Mouse (Mus musculus) forebrain, postnatal 0 days (tissue): ENCODE measurements around the gene Prkg2. TPM values are rescaled to one million over a fixed set of nuclear protein-coding genes. Genes with fewer than 3 reads are reported as not detected.

Experiments
- ATAC-seq: fragments of 200-750 bp; cut with Nextera tagmentation; 2 replicates; pipeline ENCODE4 v1.8.0; 2017; ENCODE audit warnings: mild to moderate bottlenecking, moderate library complexity
- DNase-seq: peaks from one replicate; pipeline ENCODE4 v3.0.0-alpha.2; 2015
- H3K27ac ChIP-seq: fragments of 300-500 bp; sonication (generic); 2 replicates; pipeline ENCODE4 v1.5.1; 2014; ENCODE audit warnings: low read depth, mild to moderate bottlenecking, antibody characterized with exemption, low read length, moderate library complexity, mixed read lengths
- H3K27me3 ChIP-seq: fragments of 300-500 bp; sonication (generic); 2 replicates; pipeline ENCODE4 v1.6.1; 2014; ENCODE audit warnings: mild to moderate bottlenecking, low read length, mixed read lengths; ENCODE audit not compliant: insufficient read depth
- H3K36me3 ChIP-seq: fragments of 300-500 bp; sonication (generic); 2 replicates; pipeline ENCODE4 v1.6.1; 2014; ENCODE audit warnings: mild to moderate bottlenecking, moderate library complexity; ENCODE audit not compliant: insufficient read depth
- H3K4me1 ChIP-seq: fragments of 300-500 bp; sonication (generic); 2 replicates; pipeline ENCODE4 v1.6.1; 2014; ENCODE audit warnings: antibody characterized with exemption; ENCODE audit not compliant: insufficient read depth
- H3K4me2 ChIP-seq: fragments of 300-500 bp; sonication (generic); 2 replicates; pipeline ENCODE4 v1.6.1; 2014; ENCODE audit warnings: low read depth, mild to moderate bottlenecking, moderate library complexity
- H3K4me3 ChIP-seq: fragments of 300-500 bp; sonication (generic); 2 replicates; pipeline ENCODE4 v1.5.1; 2014; ENCODE audit warnings: low read depth, low read length, mixed read lengths
- H3K9ac ChIP-seq: fragments of 300-500 bp; sonication (generic); 2 replicates; pipeline ENCODE4 v1.6.1; 2014; ENCODE audit warnings: mild to moderate bottlenecking
- H3K9me3 ChIP-seq: fragments of 300-500 bp; sonication (generic); 2 replicates; pipeline ENCODE4 v1.6.1; 2016; ENCODE audit warnings: low read length
- CTCF ChIP-seq: sonication (generic); IDR thresholded peaks from 2 replicates; pipeline ENCODE4 v1.5.1; 2016; ENCODE audit warnings: antibody characterized with exemption, control low read depth, low read depth
- WGBS: fragments of 180-500 bp; shearing (Covaris S2); extraction: QIAGEN DNeasy Blood & Tissue Kit; methylation state at CpG from one replicate; pipeline ENCODE4 v1.1.7; 2014; 5-methylcytosine and 5-hydroxymethylcytosine counted together
- polyA plus RNA-seq: library from polyadenylated mRNA; unstranded; fragments of >200 nt; fragmentation: Nextera tagmentation; extraction: Ambion mirVana; gene quantifications from 2 replicates; pipeline ENCODE4 v1.2.1, GENCODE M21; 2015
- total RNA-seq: library from RNA; depleted of rRNA; stranded (reverse); fragments of >200 nt; gene quantifications from 2 replicates; pipeline ENCODE4 v1.2.3, GENCODE M21; 2014; rRNA removed

The Prkg2 gene
- 1.3 and 3.5 TPM in 2 replicates for total RNA-seq
- polyA plus RNA-seq: 1.2 and 1.4 TPM in 2 replicates

DNA sequence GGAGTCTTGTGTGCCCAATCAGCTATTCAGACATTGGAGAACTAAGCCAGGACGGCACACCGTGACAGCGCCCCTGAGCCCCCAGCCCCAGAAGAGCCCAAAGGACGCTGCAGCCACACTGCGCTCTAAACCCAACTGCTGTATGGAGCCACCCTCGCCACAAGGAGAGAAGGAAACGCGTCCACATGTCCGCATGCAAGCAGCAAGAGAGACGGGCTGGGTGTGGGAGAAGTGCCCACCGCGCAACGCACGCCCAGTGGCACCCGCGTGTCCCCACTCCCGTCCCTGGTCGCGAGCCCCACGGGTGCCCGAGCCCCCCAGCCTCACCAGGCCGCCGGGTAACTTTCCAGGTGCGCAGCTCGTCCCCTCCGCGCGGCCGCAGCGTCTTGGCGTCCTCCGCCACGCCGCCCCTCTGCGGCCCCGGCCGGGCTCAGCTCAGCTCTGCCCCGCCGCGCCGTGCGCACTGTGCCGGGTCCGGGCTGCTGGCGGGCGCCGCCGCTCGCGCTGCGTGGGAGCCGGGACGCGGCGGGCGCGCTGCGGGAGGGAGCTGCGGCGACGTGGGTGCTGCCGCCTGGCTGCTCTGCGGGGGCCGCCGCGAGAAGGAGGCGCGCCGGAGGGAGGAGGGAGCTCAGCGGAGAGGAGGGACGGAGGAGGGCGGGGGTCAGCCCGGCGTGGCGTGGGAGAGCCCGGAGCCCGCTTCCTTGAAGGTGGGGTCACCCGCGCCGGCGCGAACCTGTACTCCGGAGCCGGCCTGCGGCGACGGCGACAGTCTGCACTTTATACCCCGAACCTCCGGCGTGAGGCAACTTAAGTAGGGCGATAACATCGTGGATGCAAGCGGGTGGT lies at the start of gene Prkg2:
Gene Prkg2, minus strand, starts transcription at position 756 of the 846 bp plus-strand sequence.
- under 1% methylated on average over 93 of the region's 94 CpGs for WGBS
- H3K4me3 ChIP-seq: peak within 1 kb of the TSS; percentile 65
- DNase-seq (peak; percentile 35), ATAC-seq (peak; percentile 89)
- no peaks in the 10 kb centered on the region for H3K9me3 ChIP-seq
- peaks cover 15% of the 10 kb centered on the region for H3K27me3 ChIP-seq
- peak; percentile 33; the same call in 1 of the 2 replicates for TF ChIP-seq CTCF
- H3K4me2 ChIP-seq: peak within 1 kb of the TSS; percentile 99
- 0 out of 2 replicates have a peak, but pooled peaks cover 4% of the 10 kb centered on the region for H3K4me1 ChIP-seq
- H3K27ac ChIP-seq: no peak within 1 kb of the TSS
- no peaks in the 10 kb centered on the region for H3K36me3 ChIP-seq
- peak within 1 kb of the TSS; percentile 45 for H3K9ac ChIP-seq

DNA sequence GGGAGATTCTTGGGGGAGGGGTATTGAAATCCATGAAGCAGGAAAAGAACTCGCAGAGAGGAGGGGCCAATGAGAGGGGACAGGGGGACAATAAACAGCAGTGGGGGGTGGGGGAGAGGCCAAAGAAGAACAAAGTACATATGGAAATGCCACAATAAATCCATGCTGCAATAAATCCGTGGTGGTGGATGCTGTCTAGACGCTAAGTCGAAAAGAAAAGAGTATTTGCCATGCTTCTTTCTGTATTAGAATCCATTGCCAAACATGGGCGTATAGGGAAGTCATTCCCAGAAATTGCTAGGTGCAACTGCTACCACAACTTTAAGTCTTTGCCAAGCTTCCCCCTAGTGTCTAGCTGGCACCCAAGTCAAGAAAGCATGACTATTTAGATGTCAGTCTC lies 46.8 kb upstream of the Prkg2 start:
- TF ChIP-seq CTCF: no peak
- Histone ChIP-seq H3K36me3 (no peaks in the 10 kb centered on the region), H3K9me3 (no peaks in the 10 kb centered on the region), H3K4me3 (no peak overlapping the region), H3K4me1 (no peaks in the 10 kb centered on the region), H3K4me2 (no peak overlapping the region), H3K9ac (no peak overlapping the region), H3K27ac (no peak overlapping the region), H3K27me3 (no peaks in the 10 kb centered on the region)
- ATAC-seq (0 out of 2 replicates have a peak, but pooled peaks have one; percentile 14), DNase-seq (no peak)
- 12% methylated on average over 5 of the region's 5 CpGs for WGBS

DNA sequence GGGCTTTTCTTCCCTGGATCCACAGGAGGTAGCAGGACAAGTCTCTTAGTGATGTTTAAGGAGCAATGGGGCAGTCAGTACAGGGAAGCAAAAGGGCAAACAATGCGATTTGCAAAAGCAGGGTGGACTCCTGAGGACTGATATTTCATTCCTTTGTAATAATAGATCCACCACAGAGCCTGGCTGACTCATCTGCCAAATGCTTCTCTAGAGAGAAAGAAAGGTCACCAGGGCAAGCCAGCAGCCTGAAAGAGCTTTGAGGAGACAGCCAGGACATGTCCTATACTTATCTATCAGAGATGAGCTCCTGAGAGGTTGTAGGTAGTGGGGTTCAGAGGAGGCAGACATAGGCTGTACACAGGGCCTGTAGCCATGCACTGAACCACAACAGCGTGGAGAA lies 41.2 kb upstream of the Prkg2 start:
- Histone ChIP-seq H3K4me3 (no peak overlapping the region), H3K4me2 (no peak overlapping the region), H3K4me1 (no peaks in the 10 kb centered on the region), H3K9ac (no peak overlapping the region), H3K27me3 (no peaks in the 10 kb centered on the region), H3K27ac (no peak overlapping the region), H3K36me3 (no peaks in the 10 kb centered on the region), H3K9me3 (no peaks in the 10 kb centered on the region)
- DNase-seq: no peak
- TF ChIP-seq CTCF: no peak
- no peak for ATAC-seq
- WGBS: 62% methylated on average over 2 of the region's 2 CpGs

DNA sequence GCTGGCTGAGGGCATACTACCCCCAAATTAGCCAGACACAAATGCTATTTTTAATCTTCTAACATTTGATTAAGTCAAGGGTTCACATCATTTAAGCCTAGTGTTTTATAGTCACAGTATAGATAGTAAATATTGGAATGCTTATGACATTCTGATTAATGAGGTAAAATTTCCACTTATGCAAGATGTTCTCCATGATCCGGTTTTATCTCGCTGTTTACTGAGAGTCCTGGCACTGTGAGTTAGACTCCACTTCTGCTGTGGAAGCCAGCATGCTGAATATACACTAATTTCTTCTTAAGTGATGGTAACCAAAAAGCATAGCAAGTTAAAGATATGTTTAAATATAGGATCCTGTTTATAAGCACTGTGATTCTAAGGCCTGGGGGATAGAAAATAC lies 31.2 kb upstream of the Prkg2 start:
- Histone ChIP-seq H3K4me1 (no peaks in the 10 kb centered on the region), H3K27ac (no peak overlapping the region), H3K4me3 (no peak overlapping the region), H3K9me3 (no peaks in the 10 kb centered on the region), H3K27me3 (no peaks in the 10 kb centered on the region), H3K4me2 (no peak overlapping the region), H3K36me3 (no peaks in the 10 kb centered on the region), H3K9ac (no peak overlapping the region)
- ATAC-seq (no peak), DNase-seq (no peak)
- TF ChIP-seq CTCF: no peak
- WGBS: 91% methylated on average over 2 of the region's 2 CpGs

DNA sequence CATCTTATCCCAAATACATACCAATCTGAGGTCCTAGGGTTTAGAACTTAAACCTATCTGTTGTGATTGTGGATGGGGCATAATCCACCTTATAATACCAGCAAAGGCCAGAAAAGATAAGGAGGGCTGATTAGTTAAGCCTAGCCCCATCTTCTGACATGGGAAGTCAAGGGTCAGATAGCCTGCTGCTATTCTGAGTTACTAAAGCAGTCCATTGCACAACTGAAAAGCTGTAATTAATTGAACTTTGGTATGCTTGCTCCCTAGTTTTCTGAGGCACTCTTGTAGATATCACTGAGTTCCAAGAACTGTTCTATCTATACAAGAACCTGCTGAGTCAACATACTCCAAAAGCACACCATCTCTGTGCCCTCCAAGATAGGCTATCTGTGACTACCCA lies 25.4 kb upstream of the Prkg2 start:
- no peaks in the 10 kb centered on the region for H3K4me1 ChIP-seq
- no peak overlapping the region for H3K4me2 ChIP-seq
- no peaks in the 10 kb centered on the region for H3K9me3 ChIP-seq
- H3K27me3 ChIP-seq: no peaks in the 10 kb centered on the region
- TF ChIP-seq CTCF: no peak
- H3K9ac ChIP-seq: no peak overlapping the region
- H3K4me3 ChIP-seq: no peak overlapping the region
- DNase-seq: no peak
- H3K27ac ChIP-seq: no peak overlapping the region
- H3K36me3 ChIP-seq: no peaks in the 10 kb centered on the region
- ATAC-seq: no peak

DNA sequence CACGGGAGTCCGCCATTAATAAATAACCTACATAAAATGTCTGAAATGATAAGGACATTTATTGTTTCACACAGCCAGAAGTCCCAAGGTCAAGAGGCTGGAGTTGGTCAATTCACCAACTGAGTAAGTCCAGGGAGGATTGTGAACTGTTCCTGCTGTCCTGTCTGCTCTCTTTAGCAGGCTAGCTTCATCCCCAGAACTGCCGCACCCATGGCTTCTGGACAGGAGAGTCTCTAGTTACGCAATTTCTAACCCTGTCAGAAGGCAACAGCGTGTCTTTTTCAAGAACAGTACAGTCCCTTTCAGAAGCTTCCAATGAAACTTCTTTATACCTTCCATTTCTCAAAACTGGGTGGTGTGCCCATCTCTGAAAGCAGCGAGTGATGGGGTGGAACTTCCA lies 1.9 kb upstream of the Prkg2 start:
- Histone ChIP-seq H3K9me3 (no peaks in the 10 kb centered on the region), H3K4me3 (no peak overlapping the region), H3K9ac (no peak overlapping the region), H3K36me3 (no peaks in the 10 kb centered on the region), H3K4me2 (no peak overlapping the region), H3K27ac (no peak overlapping the region), H3K27me3 (peaks cover 15% of the 10 kb centered on the region), H3K4me1 (no peaks in the 10 kb centered on the region)
- 96% methylated on average over 6 of the region's 6 CpGs for WGBS
- DNase-seq (no peak), ATAC-seq (no peak)
- TF ChIP-seq CTCF: no peak

DNA sequence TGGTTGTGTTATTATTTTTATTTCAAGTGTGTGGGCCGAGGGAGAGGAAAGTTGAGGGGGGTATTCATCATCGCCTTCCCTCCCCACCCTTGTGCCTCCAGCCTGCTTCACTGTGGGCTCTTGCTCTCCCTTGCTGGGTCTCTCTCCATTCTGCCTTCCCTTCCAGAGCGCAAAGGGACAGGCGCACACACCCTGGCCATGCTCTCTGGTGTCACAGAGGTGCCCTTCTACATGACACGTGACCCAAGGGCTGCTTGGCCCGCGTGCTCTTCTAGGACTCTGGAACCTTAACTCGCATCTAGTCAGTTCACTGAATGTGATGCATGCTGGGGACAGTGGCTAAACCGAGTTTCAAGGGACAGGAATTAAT lies 276 bp upstream of the Prkg2 start:
- Histone ChIP-seq H3K9ac (peak overlapping the region; percentile 45; the same call in 1 of the 2 replicates), H3K27ac (no peak overlapping the region), H3K4me1 (0 out of 2 replicates have a peak, but pooled peaks cover under 1% of the 10 kb centered on the region), H3K4me3 (peak overlapping the region; percentile 65), H3K9me3 (no peaks in the 10 kb centered on the region), H3K36me3 (no peaks in the 10 kb centered on the region), H3K4me2 (peak overlapping the region; percentile 99), H3K27me3 (peaks cover 15% of the 10 kb centered on the region)
- DNase-seq (no peak), ATAC-seq (peak; percentile 28)
- 6% methylated on average over 9 of the region's 9 CpGs for WGBS
- TF ChIP-seq CTCF: no peak
